Mouse (Mus musculus): ENCODE results near the gene Slc9a3r1.

Slc9a3r1 gene

DNA sequence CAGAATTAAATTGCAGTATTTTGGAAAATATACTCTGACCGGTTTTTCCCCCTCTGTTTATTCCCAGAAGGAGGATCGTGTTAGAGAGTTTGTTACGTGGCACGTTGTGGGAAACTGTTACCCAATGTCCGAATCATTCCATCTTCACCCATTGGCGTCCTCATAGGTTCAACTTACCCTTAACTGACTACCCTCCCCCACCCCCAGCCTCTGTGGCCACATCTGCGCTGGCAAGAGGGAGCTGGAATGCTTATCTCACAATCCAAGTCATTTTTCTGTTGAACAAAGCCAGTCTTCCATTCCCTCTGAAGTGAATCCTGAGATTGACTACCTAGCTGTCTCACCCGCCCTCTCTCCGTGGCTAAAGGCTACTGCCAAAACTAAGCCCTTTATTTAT, 938 bp upstream of the Slc9a3r1 start:
- DNase-seq (ENCODE audit: low spot score in 2 of 2), result no peak

DNA sequence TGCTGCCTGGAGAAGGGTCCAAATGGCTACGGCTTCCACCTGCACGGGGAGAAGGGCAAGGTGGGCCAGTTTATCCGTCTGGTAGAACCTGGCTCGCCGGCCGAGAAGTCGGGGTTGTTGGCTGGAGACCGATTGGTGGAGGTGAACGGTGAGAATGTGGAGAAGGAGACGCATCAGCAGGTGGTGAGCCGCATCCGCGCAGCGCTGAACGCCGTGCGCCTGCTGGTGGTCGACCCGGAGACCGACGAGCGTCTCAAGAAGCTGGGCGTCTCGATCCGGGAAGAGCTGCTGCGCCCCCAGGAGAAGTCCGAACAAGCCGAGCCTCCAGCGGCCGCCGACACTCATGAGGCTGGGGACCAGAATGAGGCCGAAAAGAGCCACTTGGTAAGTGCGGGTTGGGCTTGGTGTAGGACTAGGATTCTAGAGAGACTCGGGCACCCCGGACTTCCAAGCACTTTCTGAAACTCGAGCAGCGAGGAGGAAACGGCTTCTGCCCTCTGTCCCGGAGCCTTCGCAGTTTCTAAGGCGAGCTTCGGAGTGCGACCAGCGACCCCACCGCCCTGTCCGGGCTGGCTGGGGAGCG, 518 bp downstream of the Slc9a3r1 start:
- DNase-seq (ENCODE audit: low spot score in 2 of 2), result peak; percentile 60 to 83

DNA sequence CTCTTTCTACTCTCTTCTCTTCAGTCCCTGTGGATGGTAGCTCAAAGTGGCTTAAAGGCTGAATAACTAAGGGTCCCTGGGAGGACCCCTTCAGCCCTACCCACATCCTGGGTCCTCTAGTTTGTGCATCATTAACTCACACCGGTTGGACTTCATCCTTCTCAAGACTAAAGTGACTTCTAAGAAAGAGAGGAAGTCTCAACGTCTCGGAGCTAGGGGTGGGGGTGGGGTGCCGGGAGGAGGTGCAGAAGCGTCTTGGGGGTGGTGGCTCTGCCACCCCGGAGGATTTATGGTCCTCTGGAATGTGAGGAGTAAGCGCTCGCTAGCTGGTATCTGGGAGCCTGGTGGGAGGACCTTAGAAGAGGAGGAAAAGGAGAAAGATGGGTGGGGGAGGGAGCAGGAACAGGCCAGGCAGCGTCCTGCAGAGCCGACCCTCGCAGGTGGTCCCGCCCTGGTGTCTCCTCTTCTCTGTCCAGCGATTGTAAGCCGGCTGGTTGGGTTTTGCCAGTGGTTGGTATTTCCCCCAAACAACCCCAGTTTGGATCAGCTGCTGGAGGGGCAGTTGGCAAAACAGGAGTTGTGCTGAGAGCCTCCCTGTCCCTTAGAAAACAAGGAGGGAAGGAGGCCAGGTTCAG, 1.3 kb downstream of the Slc9a3r1 start:
- DNase-seq (ENCODE audit: low spot score in 2 of 2), result no peak

DNA sequence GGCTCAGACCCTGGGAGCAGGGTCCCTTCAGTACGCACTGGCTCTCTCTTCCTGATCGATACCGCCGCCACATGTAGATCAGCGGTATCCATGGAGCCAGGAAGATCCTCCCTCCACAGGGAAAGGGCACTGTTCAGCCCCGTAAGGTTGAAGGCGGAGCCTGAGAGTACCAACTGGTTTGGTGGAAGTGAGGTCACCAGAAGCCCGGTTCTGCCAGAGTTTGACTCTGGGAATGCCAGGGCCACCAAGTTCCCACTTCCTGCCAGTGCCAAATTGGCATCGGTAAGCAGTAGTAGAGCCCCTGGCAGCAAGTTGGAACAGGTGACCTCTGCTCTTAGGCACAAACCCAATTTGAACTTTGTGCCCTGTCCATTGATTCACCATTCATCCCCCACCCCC, 1.8 kb downstream of the Slc9a3r1 start:
- DNase-seq (ENCODE audit: low spot score in 2 of 2), result no peak

DNA sequence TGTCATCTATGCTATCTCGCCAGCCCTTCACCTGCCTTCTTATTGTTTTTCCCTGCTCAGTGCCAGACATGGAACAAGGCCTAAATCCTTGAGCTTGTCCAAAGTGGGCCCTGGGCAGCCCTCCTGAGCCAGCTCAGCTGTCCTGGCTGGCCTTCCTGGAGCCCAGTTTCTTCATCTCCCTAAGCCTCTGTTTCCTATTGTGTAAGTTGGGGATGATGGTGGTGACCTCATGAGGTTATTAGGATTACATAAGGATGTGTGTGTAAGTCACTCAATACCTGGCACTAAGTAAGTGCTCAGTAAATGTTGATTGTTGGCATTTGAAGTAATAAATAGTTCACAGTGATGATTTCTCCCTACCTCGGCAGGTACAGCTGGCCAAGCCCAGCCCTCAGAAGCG, 3.6 kb downstream of the Slc9a3r1 start:
- DNase-seq (ENCODE audit: low spot score in 2 of 2), result no peak

DNA sequence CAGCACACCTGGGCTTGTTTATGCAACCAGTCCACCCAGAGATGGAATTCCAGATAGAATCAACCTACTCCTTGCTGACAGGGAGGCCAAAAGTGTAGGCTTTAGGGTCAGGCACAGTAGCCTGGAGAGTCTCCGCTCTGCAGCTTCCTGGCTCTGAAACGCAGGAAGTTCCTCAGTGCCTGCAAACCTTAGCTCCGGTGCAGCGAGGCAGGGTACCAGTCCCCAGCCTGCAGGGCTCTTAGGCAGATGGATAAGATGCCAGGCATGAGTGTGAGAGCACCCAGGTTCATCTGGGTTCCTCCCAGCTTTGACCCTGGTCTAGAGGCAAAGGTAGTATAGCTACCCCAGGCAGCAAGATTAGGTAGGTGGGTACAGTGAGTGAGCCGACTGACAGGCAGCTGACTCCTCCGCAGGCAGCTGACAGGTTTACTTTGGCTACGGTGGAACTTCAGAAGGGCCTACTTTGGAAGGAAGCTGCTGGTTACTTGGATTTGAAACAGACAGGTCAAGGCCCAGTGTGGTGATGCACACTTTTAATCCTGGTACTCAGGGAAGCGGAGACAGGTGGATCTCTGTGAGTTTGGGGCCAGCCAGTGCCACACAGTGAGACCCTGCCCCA, 4.6 kb downstream of the Slc9a3r1 start:
- no peak for DNase-seq (ENCODE audit: low spot score in 2 of 2)

DNA sequence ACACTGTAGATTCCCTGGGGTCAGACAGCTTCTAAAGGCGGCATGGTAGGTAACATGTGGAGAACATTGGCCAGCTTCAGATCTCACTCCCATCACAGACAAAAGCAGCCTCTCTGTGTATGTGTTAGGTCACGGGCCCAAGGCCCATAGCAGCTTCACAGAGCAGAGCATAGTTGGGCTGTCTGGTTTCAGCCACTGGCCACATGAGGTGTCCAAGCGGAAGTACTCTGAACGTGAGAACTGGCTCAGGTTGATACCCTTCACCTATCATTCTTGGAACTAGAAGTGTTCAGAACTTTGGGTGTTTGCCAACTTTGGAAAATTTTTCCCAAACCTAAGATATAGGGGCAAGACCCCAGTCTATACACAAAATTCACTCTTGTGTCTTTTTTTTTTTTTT, 6.3 kb downstream of the Slc9a3r1 start:
- no peak for DNase-seq (ENCODE audit: low spot score in 2 of 2)

DNA sequence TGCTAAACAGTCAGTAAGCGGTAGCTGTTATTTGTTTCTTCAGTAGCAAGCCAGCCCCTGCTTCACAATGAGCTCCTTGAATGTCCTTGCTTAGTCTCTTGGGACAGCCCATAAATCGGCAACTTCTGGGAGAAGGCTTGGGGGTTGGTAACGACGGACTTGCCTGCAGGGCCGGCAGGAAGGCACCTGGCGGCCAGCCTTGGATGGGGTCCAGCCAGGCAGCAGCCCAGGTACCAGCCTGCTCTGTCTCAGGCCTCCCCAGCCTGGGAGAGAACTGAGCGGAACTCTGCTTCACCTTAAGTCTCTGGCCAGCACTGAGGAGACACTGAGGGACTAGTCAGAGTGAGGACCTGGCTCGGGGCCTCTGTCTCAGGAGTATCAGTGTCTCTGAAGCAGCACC, 8.0 kb downstream of the Slc9a3r1 start:
- no peak for DNase-seq (ENCODE audit: low spot score in 2 of 2)

DNA sequence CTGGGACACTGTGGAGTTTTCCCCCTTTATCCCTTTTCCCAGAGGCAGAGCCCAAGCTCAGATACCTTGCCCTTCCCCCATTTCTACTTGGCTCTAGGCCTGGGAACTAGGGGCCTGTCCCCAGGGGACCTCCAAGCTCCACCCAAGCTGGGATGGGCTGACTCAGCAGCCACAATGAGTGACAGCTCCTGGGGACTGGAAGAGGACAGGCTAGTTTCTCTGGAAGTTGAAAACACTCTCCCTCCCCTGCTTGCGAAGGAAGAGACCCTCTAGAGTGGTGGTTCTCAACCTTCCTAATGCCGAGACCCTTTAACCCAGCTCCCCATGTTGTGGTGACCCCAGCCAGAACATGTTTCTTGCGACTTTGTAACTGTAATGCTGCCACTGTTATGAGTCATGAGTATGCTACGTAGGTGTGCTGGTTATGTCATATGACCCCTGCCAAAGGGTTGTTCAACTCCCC, 9.7 kb downstream of the Slc9a3r1 start:
- DNase-seq (ENCODE audit: low spot score in 2 of 2), result no peak

DNA sequence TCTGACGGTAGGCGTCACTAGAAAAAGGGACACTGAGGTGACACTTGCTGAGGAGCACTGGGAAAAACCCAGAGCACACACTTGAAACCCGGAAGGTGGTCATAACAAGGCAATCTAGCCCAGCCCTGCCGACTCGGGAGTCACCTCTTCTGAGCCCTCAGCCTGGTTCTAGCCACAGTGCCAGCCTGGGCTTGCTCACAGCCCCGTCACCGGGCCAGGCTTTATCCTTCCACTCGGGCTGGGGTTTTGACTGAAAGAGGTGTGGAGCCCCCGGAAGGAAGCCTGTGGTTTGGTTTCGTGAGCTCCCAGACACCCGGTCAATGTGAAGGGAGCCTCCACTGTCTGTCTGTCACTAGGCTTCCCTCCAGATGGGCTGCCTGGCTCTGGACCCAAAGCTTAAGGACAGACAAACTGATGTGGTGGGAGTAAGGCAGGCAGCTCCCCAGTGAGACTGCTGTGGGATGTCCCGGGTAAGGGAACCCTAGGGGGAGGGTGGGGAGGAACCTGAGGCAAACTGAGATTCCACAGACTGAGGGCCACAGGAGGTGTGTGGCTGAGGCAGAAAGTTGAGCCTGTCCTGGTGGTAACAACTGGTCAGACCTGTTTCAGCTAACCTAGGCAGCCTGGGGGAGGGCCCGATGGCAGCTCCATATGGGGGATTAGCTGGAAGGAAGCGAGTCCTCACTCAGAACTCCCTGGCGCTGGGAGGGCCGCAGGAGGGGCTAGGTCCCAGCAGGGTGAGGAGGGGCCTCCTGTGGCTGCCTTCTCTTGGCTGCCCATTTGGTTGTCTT, 10.6 kb downstream of the Slc9a3r1 start:
- DNase-seq (ENCODE audit: low spot score in 2 of 2), result no peak

DNA sequence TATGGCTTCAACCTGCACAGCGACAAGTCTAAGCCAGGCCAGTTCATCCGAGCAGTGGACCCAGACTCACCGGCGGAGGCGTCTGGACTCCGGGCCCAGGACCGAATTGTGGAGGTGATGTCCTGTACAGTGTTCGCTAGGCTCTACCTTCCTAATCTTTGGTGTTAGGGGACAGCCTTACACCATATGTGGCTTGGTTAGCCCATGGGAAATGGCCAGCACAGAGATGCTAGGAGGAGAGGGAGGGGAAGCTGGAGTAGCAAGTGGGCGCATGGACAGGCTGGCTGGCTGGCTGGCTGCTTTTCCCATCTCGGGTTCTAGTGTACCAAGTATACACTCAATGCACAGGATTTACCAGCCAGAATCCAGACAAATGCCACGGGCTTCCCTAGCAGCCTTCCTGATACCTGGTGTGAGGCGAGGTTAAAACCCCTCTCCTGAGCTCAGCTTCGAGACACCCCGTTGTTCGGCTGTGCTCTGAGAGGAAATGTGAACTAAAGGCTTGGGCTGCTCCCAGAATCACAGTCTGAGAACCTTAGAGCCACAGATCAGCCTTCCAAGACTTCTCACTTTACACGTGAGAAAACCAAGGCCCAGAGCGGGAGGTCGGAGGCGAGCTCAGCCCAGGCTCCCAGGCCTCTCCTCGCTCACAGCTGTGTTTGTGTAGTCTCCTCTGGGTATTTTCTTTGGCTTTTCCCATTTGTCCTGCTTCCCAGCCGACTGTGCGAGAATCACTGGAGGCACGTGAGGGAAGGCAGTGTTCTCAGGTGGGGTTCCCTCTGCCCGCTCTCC, 13.5 kb downstream of the Slc9a3r1 start:
- no peak for DNase-seq (ENCODE audit: low spot score in 2 of 2)

DNA sequence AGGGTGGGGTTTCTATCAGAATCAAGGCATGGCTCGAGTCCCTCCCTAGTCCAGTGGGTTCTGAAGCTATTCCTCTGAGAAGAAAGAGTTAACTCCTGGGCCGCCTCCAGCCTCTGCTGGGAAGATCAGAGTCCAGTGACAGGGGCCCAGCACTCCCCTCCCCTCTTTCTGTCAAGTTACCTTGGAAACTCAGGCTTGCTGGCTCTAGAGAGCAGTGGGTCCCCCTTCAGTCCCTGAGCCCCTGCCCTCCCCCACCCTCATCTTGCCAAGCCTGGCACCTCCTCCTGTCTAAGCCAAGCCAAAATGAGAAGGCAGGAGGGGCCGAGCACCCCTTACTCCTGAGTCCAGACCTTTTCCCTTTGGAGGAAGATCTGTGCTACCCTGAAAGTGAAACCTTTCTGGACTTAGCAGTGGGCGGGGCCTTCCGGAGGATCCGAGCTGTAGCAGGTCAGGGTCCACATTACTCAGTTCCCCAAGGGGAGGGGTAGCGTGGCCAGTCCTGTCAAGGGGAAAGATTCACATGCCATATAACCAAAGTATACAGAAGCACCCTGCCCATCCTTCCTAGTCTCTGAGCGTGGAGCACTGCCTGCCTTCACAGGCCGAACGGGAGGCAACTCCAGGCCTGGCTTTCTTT, 14.5 kb downstream of the Slc9a3r1 start:
- DNase-seq (ENCODE audit: low spot score in 2 of 2), result no peak

DNA sequence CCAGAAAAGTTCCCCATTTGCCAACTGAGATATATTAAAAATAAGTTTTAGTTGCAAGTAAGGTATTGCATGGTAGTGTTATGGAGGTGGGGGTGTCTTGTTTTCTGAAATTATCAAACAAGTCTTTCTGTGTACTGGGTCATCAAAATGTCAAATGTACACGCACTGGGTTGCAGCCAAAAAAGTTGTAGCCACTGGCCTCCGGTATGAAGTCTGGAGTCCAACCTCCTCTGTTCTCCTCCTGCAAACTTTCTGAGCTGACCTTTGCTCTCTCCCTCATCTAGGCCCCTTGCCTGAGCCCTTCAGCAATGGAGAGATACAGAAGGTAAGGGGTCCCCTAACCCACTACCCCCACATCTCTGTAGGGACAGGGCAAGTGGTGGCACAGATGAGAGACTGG, 15.6 kb downstream of the Slc9a3r1 start:
- no peak for DNase-seq (ENCODE audit: low spot score in 2 of 2)

DNA sequence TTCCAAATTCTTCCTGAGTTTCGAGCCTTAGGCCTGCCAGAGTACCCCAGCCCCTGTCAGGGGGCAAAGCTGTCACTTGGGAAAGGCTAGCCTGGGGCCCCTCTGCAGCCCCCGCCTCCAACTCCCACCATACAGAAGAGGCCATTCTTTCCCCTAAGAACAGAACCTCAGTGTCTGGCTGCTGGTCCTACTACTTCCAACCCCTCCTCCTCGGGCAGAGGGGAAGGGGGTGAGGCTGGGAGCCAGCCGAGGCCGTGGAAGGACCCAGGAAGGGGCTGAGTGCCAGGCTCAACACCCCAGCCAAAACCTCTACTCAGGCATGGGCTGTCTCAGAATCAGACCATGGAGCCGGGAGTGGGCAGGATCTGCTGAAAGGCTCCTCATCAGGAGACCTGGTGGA, 16.1 kb downstream of the Slc9a3r1 start:
- no peak for DNase-seq (ENCODE audit: low spot score in 2 of 2)

DNA sequence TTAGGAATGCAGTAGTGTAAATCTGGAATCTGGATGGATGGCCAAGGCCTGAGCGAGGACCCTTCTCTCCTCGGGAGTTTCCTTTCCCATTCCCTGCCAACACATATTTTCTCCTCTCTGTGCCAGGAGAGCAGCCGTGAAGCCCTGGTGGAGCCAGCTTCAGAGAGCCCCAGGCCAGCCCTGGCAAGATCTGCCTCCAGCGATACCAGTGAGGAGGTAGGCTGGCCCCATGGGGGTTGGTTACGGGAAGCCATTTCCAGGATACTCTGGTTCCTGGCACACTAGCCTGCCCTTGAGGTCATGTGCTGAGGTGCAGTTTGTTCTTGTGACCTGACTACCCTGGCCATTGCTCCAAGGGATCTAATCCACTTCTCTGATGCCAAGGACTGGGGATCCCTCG, 16.7 kb downstream of the Slc9a3r1 start:
- DNase-seq (ENCODE audit: low spot score in 2 of 2), result no peak

DNA sequence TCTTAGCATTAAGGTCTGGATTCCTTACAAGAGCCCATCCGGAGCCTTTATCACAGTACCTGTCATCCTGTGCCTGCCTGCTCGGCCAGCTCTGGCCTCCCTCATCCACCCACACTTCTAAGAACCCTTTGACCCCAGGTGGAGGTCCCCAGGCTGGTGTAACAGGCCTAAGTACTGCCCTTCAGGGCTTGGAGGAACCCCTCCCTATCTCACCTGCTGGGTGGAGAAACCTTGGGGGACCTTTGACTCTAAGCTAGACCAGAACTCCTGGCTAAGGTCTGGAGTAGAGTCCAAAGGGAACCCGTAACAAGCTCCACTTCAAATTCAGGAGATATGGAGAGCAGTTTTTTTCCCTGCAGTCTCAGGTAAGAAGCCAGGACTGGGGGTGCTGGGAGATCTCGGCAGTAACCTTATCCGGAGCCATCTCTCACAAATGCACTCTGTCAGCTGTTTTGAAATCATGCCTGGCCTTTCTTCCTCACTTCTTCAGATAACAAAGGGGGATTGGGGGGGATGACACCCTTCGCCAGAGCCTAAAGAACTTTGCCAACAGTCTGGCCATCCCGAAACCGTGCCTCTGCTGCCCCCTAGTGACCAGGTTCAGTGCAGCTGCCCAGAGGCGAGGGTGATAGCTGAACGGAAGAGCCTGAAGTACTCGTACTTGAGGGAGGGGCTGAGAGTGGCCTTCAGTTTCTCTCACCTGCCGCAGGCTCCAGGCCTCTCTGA, 18.9 kb downstream of the Slc9a3r1 start:
- DNase-seq (ENCODE audit: low spot score in 2 of 2), result peak; percentile 84 to 96

DNA sequence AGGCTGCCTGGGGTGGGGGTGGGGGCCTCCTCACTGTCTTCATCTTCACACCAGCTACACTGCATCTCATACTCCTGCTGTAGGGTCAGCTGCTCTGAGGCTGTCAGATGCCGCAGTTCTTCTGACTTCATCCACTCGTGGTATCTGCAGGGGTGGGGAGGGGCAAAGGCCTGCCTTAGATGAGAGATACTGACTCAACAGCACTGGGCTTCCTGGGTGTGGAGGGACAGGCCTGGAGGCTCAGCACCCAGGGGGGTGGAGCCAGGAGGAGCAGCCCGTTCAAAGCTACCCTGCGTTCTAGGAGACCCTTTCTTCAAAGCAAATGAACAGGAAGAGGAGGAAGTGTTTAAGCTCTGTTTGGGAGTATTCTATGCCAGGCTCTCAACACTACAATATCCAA, 21.8 kb downstream of the Slc9a3r1 start:
- DNase-seq (ENCODE audit: low spot score in 2 of 2), result no peak

DNA sequence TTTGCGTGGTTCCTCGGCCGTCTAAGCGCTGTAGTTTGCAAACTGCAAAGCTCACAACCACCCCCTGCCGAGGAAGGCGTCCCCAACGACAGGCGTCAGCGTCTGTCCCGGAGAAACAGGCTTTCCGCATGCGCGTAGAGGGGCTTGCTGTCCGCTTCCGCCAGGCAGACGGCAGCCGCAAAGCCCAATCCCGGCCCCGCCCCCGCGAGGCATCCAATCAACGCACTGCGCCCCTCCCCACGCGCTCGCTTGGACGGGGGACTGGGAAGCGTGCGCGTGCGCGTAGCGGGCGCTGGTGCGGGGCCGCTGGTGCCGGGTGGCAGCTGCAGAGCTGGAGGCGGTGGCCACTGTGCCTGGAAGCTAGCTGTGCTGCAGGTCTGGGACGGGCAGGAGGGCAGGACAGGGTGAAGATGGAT, 24.1 kb downstream of the Slc9a3r1 start, which contains the start of gene Tmem104:
TSS of gene Tmem104 (plus strand) at position 264 of the 416 bp plus-strand sequence.
- peak; percentile 98 for DNase-seq (ENCODE audit: low spot score in 2 of 2)

DNA sequence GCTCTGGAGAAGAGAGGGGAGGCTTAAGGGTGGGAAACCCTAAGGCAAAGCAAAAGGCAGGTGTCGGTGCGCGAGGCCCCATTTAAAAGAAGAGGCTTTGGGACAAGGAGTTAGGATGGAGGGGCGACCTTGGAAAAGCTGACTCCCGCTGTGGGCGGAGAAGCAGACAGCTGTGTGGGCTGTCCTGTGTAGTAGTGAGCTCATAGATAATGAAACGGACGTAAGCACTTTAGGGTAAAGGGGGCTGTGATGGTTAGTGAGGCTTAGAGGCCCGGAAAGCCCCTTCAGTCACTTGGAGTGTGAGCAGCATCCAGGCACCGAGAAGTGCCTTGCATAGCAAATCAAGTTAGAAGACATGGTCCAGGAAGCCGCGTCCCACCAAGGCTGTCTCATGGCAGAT, 24.6 kb downstream of the Slc9a3r1 start, which contains the start of gene Nat9:
TSS of gene Nat9 (minus strand) at position 167 of the 400 bp plus-strand sequence.
- DNase-seq (ENCODE audit: low spot score in 2 of 2), result no peak

DNA sequence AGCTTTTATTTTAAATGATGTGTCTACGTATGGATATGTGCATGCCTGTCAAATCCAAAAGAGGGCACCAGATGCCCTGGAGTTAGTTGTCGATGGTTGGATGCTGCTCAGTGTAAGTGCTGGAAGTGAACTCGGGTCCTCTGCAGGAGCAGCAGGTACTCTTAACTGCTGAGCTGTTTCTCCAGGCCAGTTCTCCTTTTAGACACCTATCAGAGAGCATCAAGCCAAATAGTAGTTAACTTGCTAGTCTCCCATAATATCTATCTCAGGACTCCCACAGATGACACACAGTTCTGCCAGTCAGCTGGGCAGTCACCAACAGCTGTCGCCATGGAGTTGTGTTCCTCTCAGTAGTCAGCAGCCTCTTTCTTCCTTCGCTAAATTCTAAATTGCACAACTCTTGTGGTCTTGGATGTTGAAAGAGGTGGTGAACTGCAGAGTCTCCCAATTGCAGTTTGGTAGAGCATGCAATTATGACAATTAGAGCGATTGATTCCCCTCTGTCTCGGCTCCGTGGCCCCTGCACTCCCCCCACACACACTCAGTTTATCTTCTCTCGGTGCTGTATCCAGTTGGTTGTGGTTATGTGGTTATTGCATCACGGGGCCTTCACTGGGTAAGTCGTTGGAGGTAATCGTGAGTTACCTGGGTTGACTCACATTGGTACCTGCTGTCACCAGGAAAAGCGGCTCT, 25.5 kb downstream of the Slc9a3r1 start:
- DNase-seq (ENCODE audit: low spot score in 2 of 2), result no peak

Measured in spleen, postnatal 4 days (tissue).